Mouse (Mus musculus): ENCODE measurements at regions not wholly inside any gene's neighbourhood (a gene's known extent, or its start where the extent isn't known, plus 50 kb on each side); places are given as distances from the start of the nearest gene placed in this dataset.
A peak's percentile ranks its signal among the peaks of the same experiment; 100 is the strongest.

DNA sequence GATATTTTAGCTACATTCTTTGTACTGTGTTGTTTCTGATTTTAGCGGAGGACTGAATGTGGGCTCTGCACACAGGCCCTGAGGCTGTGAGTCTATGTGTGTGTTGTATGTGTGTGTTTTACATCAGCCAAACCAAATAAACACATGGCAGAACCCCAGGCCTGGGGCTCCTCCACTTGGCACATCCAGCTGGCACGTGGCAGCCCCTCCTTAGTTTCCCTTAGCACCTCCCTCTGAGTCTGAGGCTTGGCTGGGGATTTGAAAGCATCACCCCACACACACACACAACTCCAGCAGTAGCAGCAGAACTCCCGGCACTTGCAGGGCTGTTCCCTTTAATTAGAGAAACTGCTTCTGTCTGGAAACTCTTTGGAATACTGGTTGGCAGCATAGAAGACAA is 515.1 kb downstream of the Insc start:
- DNase-seq (ENCODE audit: low spot score): no peak
- intact Hi-C loops (cut with DNase I): no loop called here

- intact Hi-C loops (cut with DNase I): no loop called here
These were observed 519.6 kb downstream of the Insc start for GRCm38 (mm10) chr7:115263082-115263481.

GRCm38 (mm10) chr7:115266141-115266540 is 522.6 kb downstream of the Insc start:
- intact Hi-C loops (cut with DNase I): no loop called here
- DNase-seq (ENCODE audit: low spot score): no peak

More at GRCm38 (mm10) chr7:115263082-115263481, 519.6 kb downstream of the Insc start:
- no peak for DNase-seq (ENCODE audit: low spot score)

- intact Hi-C loops (cut with DNase I): loop anchor here (10.0 kb wide), 1 partner anchor 56 kb away; no protein-coding TSS in a partner anchor
- no peak for DNase-seq (ENCODE audit: low spot score)
These were observed 527.3 kb downstream of the Insc start for GRCm38 (mm10) chr7:115270803-115271202.

DNA sequence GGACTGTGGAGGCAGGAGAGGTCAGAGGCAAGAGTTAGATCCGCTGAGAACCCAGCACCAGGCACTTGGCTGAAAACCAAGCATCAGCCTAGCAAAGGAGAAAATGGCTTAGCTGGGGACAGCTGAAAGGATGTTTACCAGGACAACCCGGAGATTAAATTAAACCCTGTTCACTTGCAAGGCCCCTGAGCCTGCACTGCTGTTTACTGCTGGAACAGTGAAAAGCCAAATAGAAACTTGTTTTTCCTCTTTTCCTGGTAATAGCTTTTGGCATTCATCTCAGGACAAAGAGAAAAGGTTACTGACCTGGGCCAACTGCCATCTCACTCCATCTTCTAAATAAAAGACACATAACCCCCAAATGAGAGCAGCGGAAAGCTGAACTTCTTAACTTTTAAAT is 531.3 kb downstream of the Insc start:
- intact Hi-C loops (cut with DNase I): loop anchor here (10.0 kb wide), 1 partner anchor 60 kb away; no protein-coding TSS in a partner anchor
- no peak for DNase-seq (ENCODE audit: low spot score)

DNA sequence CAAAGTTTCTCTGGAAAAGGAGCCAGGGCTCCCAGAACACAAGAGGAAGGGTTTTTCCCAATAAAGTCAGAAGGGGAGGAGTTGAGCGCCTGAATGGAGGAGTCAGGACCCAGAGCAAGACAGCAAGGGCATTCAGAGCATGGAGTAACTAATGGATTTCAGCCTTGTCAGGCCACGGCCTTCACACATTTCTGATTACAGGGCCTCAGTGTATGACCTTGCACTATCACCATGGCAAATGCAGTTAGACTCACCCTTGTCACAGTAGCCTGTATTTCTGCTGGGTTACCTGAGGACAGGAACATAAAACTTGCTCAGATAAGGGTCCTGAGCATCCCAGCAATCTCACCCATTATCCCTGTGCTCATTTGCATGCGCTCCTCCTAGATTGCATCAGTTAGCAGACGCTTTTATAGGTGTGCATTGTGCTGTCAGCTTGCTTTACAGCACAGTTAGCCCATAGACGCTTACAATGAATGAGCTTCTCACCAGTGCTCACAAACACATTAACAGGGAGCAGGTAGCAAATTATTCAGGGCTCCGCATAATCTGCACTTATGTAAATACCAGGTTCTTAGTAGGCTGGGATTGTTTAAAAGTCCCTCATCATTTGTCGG is 547.4 kb downstream of the Insc start:
- intact Hi-C loops (cut with DNase I): no loop called here
- DNase-seq (ENCODE audit: low spot score): no peak

DNA sequence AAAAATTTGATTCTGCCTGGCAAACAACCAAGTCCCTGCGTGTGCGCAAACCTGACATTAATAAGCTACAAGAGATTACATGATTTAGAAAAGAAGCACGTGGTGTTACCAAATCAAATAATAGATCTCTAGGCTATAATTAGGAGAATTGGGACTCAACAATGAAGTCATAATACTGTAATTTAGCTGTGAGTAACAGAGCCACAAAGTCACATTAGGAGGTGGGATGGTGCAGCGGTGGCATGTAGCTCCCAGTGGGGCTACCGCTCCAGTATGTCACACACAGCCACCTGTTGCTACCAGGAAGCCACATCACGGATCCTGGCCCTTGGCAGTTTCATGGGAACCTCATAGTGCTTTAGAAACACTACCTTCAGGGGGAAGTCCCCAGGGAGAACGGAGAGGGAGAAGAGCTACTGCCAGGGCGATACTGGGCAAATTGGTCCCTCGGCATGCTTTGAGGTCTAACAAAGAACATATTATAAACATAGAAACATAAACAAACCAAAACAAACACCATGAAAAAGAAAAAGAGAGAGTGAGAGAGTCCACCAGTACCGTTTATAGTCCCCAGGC is 551.2 kb downstream of the Insc start:
- intact Hi-C loops (cut with DNase I): no loop called here
- no peak for DNase-seq (ENCODE audit: low spot score)

- intact Hi-C loops (cut with DNase I): no loop called here
- no peak for DNase-seq (ENCODE audit: low spot score)
These were observed 556.7 kb downstream of the Insc start for GRCm38 (mm10) chr7:115300241-115300640.

- DNase-seq (ENCODE audit: low spot score): no peak
- intact Hi-C loops (cut with DNase I): no loop called here
These were observed 564.9 kb downstream of the Insc start for GRCm38 (mm10) chr7:115308377-115308776.

GRCm38 (mm10) chr7:115310400-115311225 is 567.1 kb downstream of the Insc start:
- intact Hi-C loops (cut with DNase I): no loop called here
- no peak for DNase-seq (ENCODE audit: low spot score)

DNA sequence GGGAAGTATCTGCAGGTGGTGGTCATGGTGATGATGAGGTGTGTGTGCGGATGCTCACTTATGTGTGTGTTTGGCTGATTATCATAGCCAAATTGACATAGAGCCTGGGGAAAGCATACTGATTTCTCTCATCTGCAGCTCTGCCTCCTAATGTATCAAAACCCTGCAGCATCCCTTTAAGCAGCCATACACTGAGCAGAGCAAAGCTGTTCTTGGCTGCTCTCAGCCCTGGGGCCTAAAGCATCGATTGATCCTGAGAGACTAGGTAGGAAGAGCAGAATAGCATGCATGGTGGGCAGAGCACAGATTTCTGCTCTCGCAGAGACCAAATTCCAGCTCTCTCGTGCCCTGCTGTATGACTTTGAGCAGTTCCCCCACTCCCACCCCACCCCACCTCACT is 576.0 kb downstream of the Insc start:
- intact Hi-C loops (cut with DNase I): no loop called here

GRCm38 (mm10) chr7:115322989-115323388 is 579.5 kb downstream of the Insc start:
- intact Hi-C loops (cut with DNase I): no loop called here
- no peak for DNase-seq (ENCODE audit: low spot score)

More for the DNA sequence above, 576.0 kb downstream of the Insc start:
- DNase-seq (ENCODE audit: low spot score): no peak

- intact Hi-C loops (cut with DNase I): no loop called here
- no peak for DNase-seq (ENCODE audit: low spot score)
These were observed 584.8 kb downstream of the Insc start for GRCm38 (mm10) chr7:115328300-115328699.

GRCm38 (mm10) chr7:115331698-115332097 is 588.2 kb downstream of the Insc start:
- DNase-seq (ENCODE audit: low spot score): no peak
- intact Hi-C loops (cut with DNase I): no loop called here

- intact Hi-C loops (cut with DNase I): no loop called here
- no peak for DNase-seq (ENCODE audit: low spot score)
These were observed 589.6 kb downstream of the Insc start for GRCm38 (mm10) chr7:115333046-115333577.

- intact Hi-C loops (cut with DNase I): no loop called here
- no peak for DNase-seq (ENCODE audit: low spot score)
These were observed 591.6 kb downstream of the Insc start for GRCm38 (mm10) chr7:115335051-115335450.

GRCm38 (mm10) chr7:115340155-115340554 is 596.7 kb downstream of the Insc start:
- intact Hi-C loops (cut with DNase I): no loop called here
- DNase-seq (ENCODE audit: low spot score): peak; percentile 4

GRCm38 (mm10) chr7:115341007-115341406 is 597.5 kb downstream of the Insc start:
- intact Hi-C loops (cut with DNase I): no loop called here
- no peak for DNase-seq (ENCODE audit: low spot score)

DNA sequence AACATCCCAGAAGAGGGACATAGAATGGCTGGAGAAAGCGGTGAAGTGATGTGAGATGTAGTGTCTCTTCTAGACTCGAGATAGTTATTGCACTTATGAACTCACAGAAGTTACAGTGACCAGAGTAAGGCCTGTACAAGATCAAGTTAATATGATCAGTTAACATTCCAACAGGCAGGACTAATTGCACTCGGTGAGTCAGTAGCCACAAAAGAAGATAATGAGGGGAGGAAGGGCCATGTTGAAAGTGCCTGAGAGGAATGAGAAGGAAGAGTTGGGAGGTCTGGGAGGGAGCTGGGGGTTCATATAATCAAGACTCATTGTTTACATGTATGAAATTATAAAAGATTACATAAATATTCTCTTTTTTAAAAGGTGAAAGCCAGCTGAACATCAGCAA is 602.3 kb downstream of the Insc start:
- DNase-seq (ENCODE audit: low spot score): no peak
- intact Hi-C loops (cut with DNase I): no loop called here

GRCm38 (mm10) chr7:115358711-115359110 is 615.2 kb downstream of the Insc start:
- intact Hi-C loops (cut with DNase I): no loop called here
- DNase-seq (ENCODE audit: low spot score): no peak

- DNase-seq (ENCODE audit: low spot score): no peak
- intact Hi-C loops (cut with DNase I): loop anchor here (10.0 kb wide), 2 partner anchors 145 to 435 kb away; no protein-coding TSS in a partner anchor
These were observed 616.6 kb downstream of the Insc start for GRCm38 (mm10) chr7:115360142-115360541.

Measured in heart, postnatal 25 days (tissue).